Mouse (Mus musculus) megakaryocyte, embryonic 14.5 days (primary cell): ENCODE data around the gene Cnga1.

Experiments used
- FLI1 ChIP-seq: IDR thresholded peaks from 2 replicates; pipeline ENCODE4 v1.6.1; 2012; ENCODE audit warnings: low read length, inconsistent platforms, mixed read lengths
- GATA1 ChIP-seq: IDR thresholded peaks from 3 replicates; pipeline ENCODE4 v1.6.1; 2012; ENCODE audit warnings: mixed read lengths, low read length, inconsistent platforms, borderline replicate concordance

- TF ChIP-seq GATA1: no peak
- TF ChIP-seq FLI1: no peak
Observed at GRCm38 (mm10) chr5:72681451-72681850, 37.4 kb upstream of the Cnga1 start.
